Mouse (Mus musculus): ENCODE data around the gene Apoc2.

DNA sequence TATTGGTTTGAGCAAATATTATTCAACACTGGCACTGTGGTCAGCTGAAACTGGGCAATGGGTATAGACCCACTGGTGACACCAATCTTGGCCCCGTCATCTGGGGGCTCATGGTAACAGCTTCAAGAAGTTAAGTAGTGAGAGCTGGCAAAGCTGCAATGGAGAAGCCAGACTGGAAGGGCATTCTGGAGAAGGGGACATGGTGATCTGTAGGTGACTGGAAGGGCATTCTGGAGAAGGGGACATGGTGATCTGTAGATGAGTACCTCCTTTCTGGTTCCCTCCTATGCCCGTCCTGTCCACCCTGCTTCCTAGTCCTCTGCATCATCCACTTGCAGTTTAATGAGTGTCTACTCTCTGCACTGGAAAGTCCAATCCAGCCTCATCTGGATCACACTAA lies 10.9 kb upstream of the Apoc2 start:
- no peak for TF ChIP-seq POLR2A (IDR thresholded peaks at IDR 0.05; ENCODE audit: insufficient read depth, low read depth, low read length)
- TF ChIP-seq CTCF (IDR thresholded peaks at IDR 0.05) = no peak

Data from heart, adult 2 months (tissue).